Mouse (Mus musculus) heart, postnatal 0 days (tissue): Measurements from ENCODE around the gene D630003M21Rik. TPM values are rescaled to one million over a fixed set of nuclear protein-coding genes. Genes with fewer than 3 reads are reported as not detected.
A peak's percentile ranks its signal among the peaks of the same experiment; 100 is the strongest.

ENCODE experiments used
- ATAC-seq: fragments of 200-750 bp; cut with Nextera tagmentation; 2 replicates; pipeline ENCODE4 v1.8.0; 2017; ENCODE audit warnings: low read depth, moderate number of reproducible peaks, moderate library complexity; ENCODE audit not compliant: insufficient read depth
- DNase-seq: peaks from one replicate; pipeline ENCODE4 v3.0.0-alpha.2; 2016; ENCODE audit warnings: low spot score
- H3K27ac ChIP-seq: fragments of 300-500 bp; sonication (generic); 2 replicates; pipeline ENCODE4 v1.5.1; 2014; ENCODE audit warnings: low read depth, mild to moderate bottlenecking
- H3K27me3 ChIP-seq: fragments of 300-500 bp; sonication (generic); 2 replicates; pipeline ENCODE4 v1.6.1; 2014; ENCODE audit warnings: low read length, mixed read lengths; ENCODE audit not compliant: control insufficient read depth, insufficient read depth
- H3K36me3 ChIP-seq: fragments of 300-500 bp; sonication (generic); replicated peaks from 2 replicates; pipeline ENCODE4 v1.6.1; 2014; ENCODE audit warnings: low read length, mixed read lengths; ENCODE audit not compliant: control insufficient read depth, insufficient read depth
- H3K4me1 ChIP-seq: fragments of 300-500 bp; sonication (generic); 2 replicates; pipeline ENCODE4 v1.6.1; 2014; ENCODE audit warnings: antibody characterized with exemption; ENCODE audit not compliant: control insufficient read depth, insufficient read depth
- H3K4me2 ChIP-seq: fragments of 300-500 bp; sonication (generic); 2 replicates; pipeline ENCODE4 v1.6.1; 2014; ENCODE audit warnings: low read depth, mild to moderate bottlenecking, low read length, moderate library complexity
- H3K4me3 ChIP-seq: fragments of 300-500 bp; sonication (generic); 2 replicates; pipeline ENCODE4 v1.5.1; 2014; ENCODE audit warnings: low read depth, low read length
- H3K9ac ChIP-seq: fragments of 300-500 bp; sonication (generic); replicated peaks from 2 replicates; pipeline ENCODE4 v1.6.1; 2014; ENCODE audit warnings: low read depth, low read length, mixed read lengths
- H3K9me3 ChIP-seq: fragments of 300-500 bp; sonication (generic); replicated peaks from 2 replicates; pipeline ENCODE4 v1.6.1; 2016; ENCODE audit warnings: low read length; ENCODE audit not compliant: control insufficient read depth
- CTCF ChIP-seq: IDR thresholded peaks from 2 replicates; pipeline ENCODE4 v1.5.1; 2016; ENCODE audit warnings: antibody characterized with exemption, control low read depth, low read depth
- EP300 ChIP-seq: IDR thresholded peaks from 2 replicates; pipeline ENCODE4 v1.6.1; 2016; ENCODE audit warnings: antibody characterized with exemption, low read depth
- WGBS: fragments of 180-500 bp; shearing (Covaris S2); extraction: QIAGEN DNeasy Blood & Tissue Kit; methylation state at CpG from one replicate; pipeline ENCODE4 v1.1.7; 2014; 5-methylcytosine and 5-hydroxymethylcytosine counted together
- polyA plus RNA-seq: library from polyadenylated mRNA; unstranded; fragments of >200 nt; fragmentation: Nextera tagmentation; extraction: Ambion mirVana; gene quantifications from 2 replicates; pipeline ENCODE4 v1.2.1, GENCODE M21; 2015
- total RNA-seq: library from RNA; depleted of rRNA; stranded (reverse); fragments of >200 nt; gene quantifications from 2 replicates; pipeline ENCODE4 v1.2.3, GENCODE M21; 2014; ENCODE audit warnings: low replicate concordance

D630003M21Rik gene
- total and polyA plus RNA-seq, 2 experiments from 2014 or later: 2.1 to 2.4 TPM

GRCm38 (mm10) chr2:158207848-158208247 lies 21.2 kb downstream of the D630003M21Rik start:
- H3K27me3 ChIP-seq: no peaks in the 10 kb centered on the region
- DNase-seq (peak; percentile 73), ATAC-seq (peak; percentile 62; the same call in 1 of the 2 replicates)
- no peak overlapping the region for H3K9ac ChIP-seq
- peak; percentile 92 for TF ChIP-seq CTCF
- no peak for TF ChIP-seq EP300
- no peak overlapping the region for H3K4me3 ChIP-seq
- H3K27ac ChIP-seq: no peak overlapping the region
- H3K4me2 ChIP-seq: no peak overlapping the region
- H3K36me3 ChIP-seq: no peaks in the 10 kb centered on the region
- no peaks in the 10 kb centered on the region for H3K4me1 ChIP-seq
- WGBS: 8% methylated on average over 12 of the region's 12 CpGs
- H3K9me3 ChIP-seq: no peaks in the 10 kb centered on the region

GRCm38 (mm10) chr2:158204114-158204513 lies 24.9 kb downstream of the D630003M21Rik start:
- Histone ChIP-seq H3K4me1 (no peaks in the 10 kb centered on the region), H3K9me3 (no peaks in the 10 kb centered on the region), H3K4me2 (no peak overlapping the region), H3K36me3 (no peaks in the 10 kb centered on the region), H3K27ac (no peak overlapping the region), H3K4me3 (no peak overlapping the region), H3K9ac (no peak overlapping the region), H3K27me3 (no peaks in the 10 kb centered on the region)
- DNase-seq (peak; percentile 50), ATAC-seq (peak; percentile 39; the same call in 1 of the 2 replicates)
- 8% methylated on average over 7 of the region's 7 CpGs for WGBS
- TF ChIP-seq CTCF (peak; percentile 99), EP300 (no peak)

DNA sequence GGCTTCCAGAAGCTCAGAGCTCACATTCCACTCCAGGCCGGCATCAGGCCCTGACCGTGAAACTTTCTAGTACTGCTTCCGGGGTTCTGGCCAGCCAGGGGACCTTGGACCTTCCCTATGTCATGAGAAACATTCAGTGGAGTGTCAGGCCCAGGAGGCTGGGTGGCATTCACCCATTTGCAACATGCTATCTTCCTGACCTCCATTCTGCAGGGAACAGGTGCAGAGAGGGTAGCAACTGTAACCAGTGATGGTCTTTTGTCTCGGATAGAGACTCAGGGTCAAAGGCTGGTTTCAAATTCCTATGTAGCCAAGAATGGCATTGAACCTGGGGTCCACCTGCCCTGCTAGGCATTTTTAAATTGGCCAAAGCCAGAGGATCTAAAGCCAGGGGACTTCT lies 25.3 kb downstream of the D630003M21Rik start:
- Histone ChIP-seq H3K9ac (no peak overlapping the region), H3K27ac (no peak overlapping the region), H3K4me3 (no peak overlapping the region), H3K27me3 (no peaks in the 10 kb centered on the region), H3K4me1 (no peaks in the 10 kb centered on the region), H3K36me3 (no peaks in the 10 kb centered on the region), H3K9me3 (no peaks in the 10 kb centered on the region), H3K4me2 (no peak overlapping the region)
- DNase-seq (no peak), ATAC-seq (no peak)
- no peak for TF ChIP-seq CTCF
- no peak for TF ChIP-seq EP300
- WGBS: 82% methylated on average over 4 of the region's 4 CpGs

- H3K4me2 ChIP-seq: no peak overlapping the region
- TF ChIP-seq CTCF (no peak), EP300 (no peak)
- H3K9me3 ChIP-seq: no peaks in the 10 kb centered on the region
- no peak overlapping the region for H3K9ac ChIP-seq
- no peak overlapping the region for H3K4me3 ChIP-seq
- H3K27ac ChIP-seq: no peak overlapping the region
- no peaks in the 10 kb centered on the region for H3K27me3 ChIP-seq
- ATAC-seq (no peak), DNase-seq (no peak)
- no peaks in the 10 kb centered on the region for H3K36me3 ChIP-seq
- H3K4me1 ChIP-seq: no peaks in the 10 kb centered on the region
- WGBS: 54% methylated on average over 3 of the region's 3 CpGs
Measured at GRCm38 (mm10) chr2:158199281-158199680, 29.7 kb downstream of the D630003M21Rik start.

DNA sequence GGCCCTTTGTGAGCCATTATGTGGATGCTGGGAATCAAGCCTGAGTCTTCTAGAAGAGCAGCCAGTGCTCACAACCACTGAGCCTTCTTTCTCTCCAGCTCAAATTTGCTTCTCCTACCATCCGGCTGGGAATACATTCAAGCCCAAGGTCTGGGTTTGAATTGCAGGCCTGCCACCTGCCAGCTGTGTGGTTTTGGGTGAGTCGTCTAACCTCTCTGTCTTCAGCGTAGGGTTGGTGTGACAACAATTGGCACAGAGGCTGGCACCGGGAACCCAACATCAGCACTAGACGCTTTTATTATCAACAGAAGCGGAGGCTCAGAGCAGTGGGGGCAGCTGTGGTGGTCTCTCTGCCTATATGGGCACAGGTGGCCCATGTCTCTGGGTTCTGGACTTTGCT lies 30.2 kb downstream of the D630003M21Rik start:
- no peak overlapping the region for H3K9ac ChIP-seq
- no peak for DNase-seq
- H3K4me3 ChIP-seq: no peak overlapping the region
- no peaks in the 10 kb centered on the region for H3K4me1 ChIP-seq
- WGBS: 83% methylated on average over 6 of the region's 6 CpGs
- H3K9me3 ChIP-seq: no peaks in the 10 kb centered on the region
- ATAC-seq: no peak
- no peak overlapping the region for H3K4me2 ChIP-seq
- no peaks in the 10 kb centered on the region for H3K36me3 ChIP-seq
- no peak overlapping the region for H3K27ac ChIP-seq
- no peak for TF ChIP-seq EP300
- TF ChIP-seq CTCF: no peak
- H3K27me3 ChIP-seq: no peaks in the 10 kb centered on the region

GRCm38 (mm10) chr2:158197971-158198370 lies 31.1 kb downstream of the D630003M21Rik start:
- Histone ChIP-seq H3K4me1 (no peaks in the 10 kb centered on the region), H3K36me3 (no peaks in the 10 kb centered on the region), H3K9ac (no peak overlapping the region), H3K4me2 (no peak overlapping the region), H3K4me3 (no peak overlapping the region), H3K9me3 (no peaks in the 10 kb centered on the region), H3K27ac (no peak overlapping the region), H3K27me3 (no peaks in the 10 kb centered on the region)
- no peak for DNase-seq
- no peak for ATAC-seq
- TF ChIP-seq CTCF (no peak), EP300 (no peak)
- WGBS: 70% methylated on average over 5 of the region's 5 CpGs
